Mouse (Mus musculus) CH12.LX (cell line): ENCODE data around the gene Cblb. TPM values are rescaled to one million over a fixed set of nuclear protein-coding genes. Genes with fewer than 3 reads are reported as not detected.
A peak's percentile ranks its signal among the peaks of the same experiment; 100 is the strongest.

Experiments used
- DNase-seq: peaks from one replicate; pipeline ENCODE4 v3.0.0-alpha.2; 2013; ENCODE audit errors: extremely low read depth
- H3K27ac ChIP-seq: 2 replicates; pipeline ENCODE4 v1.5.1; 2012; ENCODE audit warnings: low read depth, mild to moderate bottlenecking, control low read depth, moderate library complexity; ENCODE audit not compliant: insufficient read depth
- H3K27me3 ChIP-seq: replicated peaks from 2 replicates; pipeline ENCODE3; 2012; ENCODE audit warnings: inconsistent platforms
- H3K36me3 ChIP-seq, 2 experiments: replicated peaks in 1 of 2; 2 replicates each; pipeline versions ENCODE3 to v1.6.1; 2012; ENCODE audit warnings: inconsistent platforms in 1 of 2, low read length in 1 of 2, mild to moderate bottlenecking in 1 of 2, mixed read lengths in 1 of 2, moderate library complexity in 1 of 2; ENCODE audit not compliant: control insufficient read depth in 1 of 2, insufficient read depth in 1 of 2
- H3K4me1 ChIP-seq, 2 experiments: 2 replicates each; pipeline ENCODE4 v1.6.1; 2012; ENCODE audit warnings: inconsistent platforms in 1 of 2, moderate library complexity in 1 of 2; ENCODE audit not compliant: insufficient read depth in 2 of 2, control insufficient read depth in 1 of 2
- H3K4me2 ChIP-seq: 2 replicates; pipeline ENCODE4 v1.6.1; 2012; ENCODE audit warnings: low read depth, mild to moderate bottlenecking, control low read depth; ENCODE audit not compliant: poor library complexity, insufficient read depth, severe bottlenecking
- H3K4me3 ChIP-seq, 3 experiments: fragments of 150-350 bp in 1 of 3; sonication (generic) in 1 of 3; replicated peaks in 1 of 3; 2 replicates each; pipeline versions ENCODE3 to v1.5.1; 2011 to 2012; ENCODE audit warnings: low read depth in 2 of 3, low read length in 2 of 3, mild to moderate bottlenecking in 2 of 3, moderate library complexity in 2 of 3, control low read depth in 1 of 3, improper control_type of control experiment in 1 of 3, inconsistent platforms in 1 of 3, mixed read lengths in 1 of 3; ENCODE audit not compliant: poor library complexity in 1 of 3
- H3K79me2 ChIP-seq: replicated peaks from 2 replicates; pipeline ENCODE4 v1.6.1; 2012; ENCODE audit warnings: mild to moderate bottlenecking, moderate library complexity; ENCODE audit not compliant: control insufficient read depth, poor library complexity, insufficient read depth, severe bottlenecking; ENCODE audit errors: extremely low read depth
- H3K9ac ChIP-seq: 2 replicates; pipeline ENCODE4 v1.6.1; 2012; ENCODE audit warnings: low read depth, mild to moderate bottlenecking, control low read depth, moderate library complexity; ENCODE audit not compliant: insufficient read depth
- H3K9me3 ChIP-seq: replicated peaks from 2 replicates; pipeline ENCODE3; 2012; ENCODE audit warnings: low read length, inconsistent platforms, mixed read lengths
- BHLHE40 ChIP-seq: IDR thresholded peaks from 2 replicates; pipeline ENCODE4 v1.6.1; 2011; ENCODE audit warnings: mild to moderate bottlenecking, low read depth, low read length, improper control_type of control experiment
- CHD2 ChIP-seq: IDR thresholded peaks from 2 replicates; pipeline ENCODE4 v1.6.1; 2011; ENCODE audit warnings: low read length, improper control_type of control experiment
- CTCF ChIP-seq, 2 experiments: IDR thresholded peaks in 1 of 2; conservative IDR thresholded peaks in 1 of 2; 2 replicates each; pipeline ENCODE4 v1.5.1; 2011 to 2012; ENCODE audit warnings: low read depth in 2 of 2, low read length in 2 of 2, improper control_type of control experiment in 1 of 2, inconsistent platforms in 1 of 2, mild to moderate bottlenecking in 1 of 2, moderate library complexity in 1 of 2
- ETS1 ChIP-seq: conservative IDR thresholded peaks from 2 replicates; pipeline ENCODE4 v1.6.1; 2012; ENCODE audit warnings: low read depth, mild to moderate bottlenecking, inconsistent platforms, low read length, improper control_type of control experiment, moderate library complexity
- IRF4 ChIP-seq: IDR thresholded peaks from 2 replicates; pipeline ENCODE4 v1.6.1; 2014; ENCODE audit warnings: low read depth, mild to moderate bottlenecking, inconsistent platforms, low read length, improper control_type of control experiment
- JUN ChIP-seq: IDR thresholded peaks from 2 replicates; pipeline ENCODE4 v1.6.1; 2011; ENCODE audit warnings: low read depth, mild to moderate bottlenecking, low read length, improper control_type of control experiment, moderate library complexity; ENCODE audit not compliant: insufficient read depth
- JUND ChIP-seq: conservative IDR thresholded peaks from 2 replicates; pipeline ENCODE4 v1.6.1; 2011; ENCODE audit warnings: low read depth, low read length, improper control_type of control experiment
- KAT2A ChIP-seq: IDR thresholded peaks from 2 replicates; pipeline ENCODE4 v1.6.1; 2012; ENCODE audit warnings: low read length, improper control_type of control experiment, inconsistent platforms; ENCODE audit not compliant: insufficient replicate concordance
- MAFK ChIP-seq: IDR thresholded peaks from 2 replicates; pipeline ENCODE4 v1.6.1; 2011; ENCODE audit warnings: low read length, improper control_type of control experiment; ENCODE audit not compliant: insufficient replicate concordance
- MAZ ChIP-seq: IDR thresholded peaks from 2 replicates; pipeline ENCODE4 v1.6.1; 2012; ENCODE audit warnings: low read depth, mild to moderate bottlenecking, inconsistent platforms, low read length, improper control_type of control experiment, moderate library complexity
- NELFE ChIP-seq: IDR thresholded peaks from 2 replicates; pipeline ENCODE4 v1.6.1; 2011; ENCODE audit warnings: low read depth, low read length, improper control_type of control experiment
- POLR2AphosphoS2 ChIP-seq: IDR thresholded peaks from 2 replicates; pipeline ENCODE4 v1.6.1; 2011; ENCODE audit warnings: low read depth, low read length, improper control_type of control experiment
- RAD21 ChIP-seq: IDR thresholded peaks from 2 replicates; pipeline ENCODE4 v1.6.1; 2011; ENCODE audit warnings: low read depth, mild to moderate bottlenecking, low read length, improper control_type of control experiment, moderate library complexity
- RCOR1 ChIP-seq: conservative IDR thresholded peaks from 2 replicates; pipeline ENCODE4 v1.6.1; 2012; ENCODE audit warnings: low read depth, mild to moderate bottlenecking, inconsistent platforms, low read length, improper control_type of control experiment
- SMC3 ChIP-seq: IDR thresholded peaks from 2 replicates; pipeline ENCODE4 v1.6.1; 2011; ENCODE audit warnings: low read depth, low read length, improper control_type of control experiment
- ZC3H11A ChIP-seq: IDR thresholded peaks from 2 replicates; pipeline ENCODE4 v1.6.1; 2012; ENCODE audit warnings: low read depth, mild to moderate bottlenecking, inconsistent platforms, low read length, improper control_type of control experiment
- ZKSCAN1 ChIP-seq: IDR thresholded peaks from 2 replicates; pipeline ENCODE4 v1.6.1; 2012; ENCODE audit warnings: low read depth, inconsistent platforms, low read length, improper control_type of control experiment, borderline replicate concordance
- ZMIZ1 ChIP-seq: IDR thresholded peaks from 2 replicates; pipeline ENCODE4 v1.6.1; 2012; ENCODE audit warnings: low read depth, mild to moderate bottlenecking, inconsistent platforms, low read length, improper control_type of control experiment
- ZNF384 ChIP-seq: IDR thresholded peaks from 2 replicates; pipeline ENCODE4 v1.6.1; 2012; ENCODE audit warnings: low read depth, low read length, improper control_type of control experiment, inconsistent platforms
- dilution Hi-C: fragments of 300-500 bp; cut with MboI; formaldehyde crosslinking; loops from 2 replicates; pipeline ENCODE4 v1.14.3; 2020; ENCODE audit warnings: low sequenced_read_pairs; ENCODE audit not compliant: extremely low pct_unique_long_range_greater_than_20kb, extremely low pct_ligation_motif_present
- in situ Hi-C: fragments of 300-500 bp; cut with MboI; formaldehyde crosslinking; loops from 3 replicates; pipeline ENCODE4 v1.14.3; 2019; ENCODE audit warnings: low sequenced_read_pairs, low pct_ligation_motif_present, low pct_unique_long_range_greater_than_20kb, mixed read lengths
- polyA plus RNA-seq: library from polyadenylated mRNA; unstranded; fragments of >175 nt; gene quantifications from 2 replicates; pipeline ENCODE4 v1.2.1, GENCODE M21; 2012; ENCODE audit warnings: low read depth; ENCODE audit not compliant: insufficient read length
- total RNA-seq, 2 experiments: library from RNA; depleted of rRNA; stranded (reverse); fragments of 300-350 nt in 1 of 2; fragments of >200 nt in 1 of 2; gene quantifications; 2 replicates each; pipeline ENCODE4 v1.2.3; 2012 to 2014

The Cblb gene
- total and polyA plus RNA-seq, 3 experiments, result 3.5 to 18.9 (median 6.3) TPM

GRCm38 (mm10) chr16:52243421-52243973 is 212.5 kb downstream of the Cblb start:
- H3K27ac ChIP-seq, result no peak overlapping the region
- no peaks in the 10 kb centered on the region for H3K79me2 ChIP-seq
- in situ Hi-C loops, result no loop called here
- dilution Hi-C loops, result no loop called here
- no peaks in the 10 kb centered on the region for H3K4me1 ChIP-seq
- H3K36me3 ChIP-seq, result peaks cover 0 to 1% of the 10 kb centered on the region in 2 experiments
- TF ChIP-seq ZNF384 (no peak), KAT2A (no peak), CHD2 (no peak), BHLHE40 (no peak), SMC3 (peak; percentile 48), RAD21 (peak; percentile 58), ZKSCAN1 (no peak), CTCF (conservative IDR thresholded peaks at IDR 0.05 in 1 of 2, IDR thresholded peaks at IDR 0.05 in 1 of 2; ENCODE audit: low read depth in 2 of 2, low read length in 2 of 2) (peak in 1 of 2 experiments; percentile 48; a peak in 2 of 4 replicates), NELFE (no peak)
- DNase-seq, result no peak
- no peaks in the 10 kb centered on the region for H3K27me3 ChIP-seq
- no peak overlapping the region for H3K4me3 ChIP-seq
- H3K4me2 ChIP-seq, result no peak overlapping the region
- H3K9me3 ChIP-seq, result no peaks in the 10 kb centered on the region
- no peak overlapping the region for H3K9ac ChIP-seq

GRCm38 (mm10) chr16:52250196-52250595 is 219.2 kb downstream of the Cblb start:
- H3K27ac ChIP-seq, result no peak overlapping the region
- DNase-seq, result no peak
- dilution Hi-C loops (no loop called here), in situ Hi-C loops (no loop called here)
- TF ChIP-seq MAZ (no peak), ZC3H11A (no peak)
- H3K4me2 ChIP-seq, result no peak overlapping the region
- no peak overlapping the region for H3K4me3 ChIP-seq
- H3K9me3 ChIP-seq, result no peaks in the 10 kb centered on the region
- H3K79me2 ChIP-seq, result no peaks in the 10 kb centered on the region
- no peak overlapping the region for H3K9ac ChIP-seq
- H3K4me1 ChIP-seq, result peaks cover 0 to 3% of the 10 kb centered on the region in 2 experiments; a peak in 1 of 4 replicates
- peaks cover 6 to 17% of the 10 kb centered on the region in 2 experiments for H3K36me3 ChIP-seq
- no peaks in the 10 kb centered on the region for H3K27me3 ChIP-seq

- in situ Hi-C loops, result no loop called here
- Histone ChIP-seq H3K27me3 (no peaks in the 10 kb centered on the region), H3K4me3 (no peak overlapping the region), H3K79me2 (no peaks in the 10 kb centered on the region), H3K36me3 (peaks cover 6 to 20% of the 10 kb centered on the region in 2 experiments), H3K27ac (no peak overlapping the region), H3K4me2 (no peak overlapping the region), H3K4me1 (peaks cover 0 to 3% of the 10 kb centered on the region in 2 experiments; a peak in 1 of 4 replicates), H3K9ac (no peak overlapping the region), H3K9me3 (no peaks in the 10 kb centered on the region)
- dilution Hi-C loops, result no loop called here
- TF ChIP-seq JUND (no peak), ZMIZ1 (no peak), MAZ (no peak), RCOR1 (no peak), ZKSCAN1 (no peak), JUN (no peak), POLR2AphosphoS2 (no peak), IRF4 (no peak), MAFK (no peak), KAT2A (no peak), ZNF384 (no peak), ETS1 (no peak)
- DNase-seq, result no peak
Observed at GRCm38 (mm10) chr16:52250935-52251334, 219.9 kb downstream of the Cblb start.
